Mouse (Mus musculus): ENCODE data around the gene Ruvbl2.
"Not testable (repeated sequence)": the region's sequence is repeated elsewhere in the genome, so short reads cannot be mapped to it uniquely, and the experiment has no call there.

The Ruvbl2 gene

GRCm38 (mm10) chr7:45437521-45438276, at the start of gene Ruvbl2:
Gene Ruvbl2 (minus strand): TSS chr7:45438096.
- no peak for DNase-seq (ENCODE audit: low spot score)

DNA sequence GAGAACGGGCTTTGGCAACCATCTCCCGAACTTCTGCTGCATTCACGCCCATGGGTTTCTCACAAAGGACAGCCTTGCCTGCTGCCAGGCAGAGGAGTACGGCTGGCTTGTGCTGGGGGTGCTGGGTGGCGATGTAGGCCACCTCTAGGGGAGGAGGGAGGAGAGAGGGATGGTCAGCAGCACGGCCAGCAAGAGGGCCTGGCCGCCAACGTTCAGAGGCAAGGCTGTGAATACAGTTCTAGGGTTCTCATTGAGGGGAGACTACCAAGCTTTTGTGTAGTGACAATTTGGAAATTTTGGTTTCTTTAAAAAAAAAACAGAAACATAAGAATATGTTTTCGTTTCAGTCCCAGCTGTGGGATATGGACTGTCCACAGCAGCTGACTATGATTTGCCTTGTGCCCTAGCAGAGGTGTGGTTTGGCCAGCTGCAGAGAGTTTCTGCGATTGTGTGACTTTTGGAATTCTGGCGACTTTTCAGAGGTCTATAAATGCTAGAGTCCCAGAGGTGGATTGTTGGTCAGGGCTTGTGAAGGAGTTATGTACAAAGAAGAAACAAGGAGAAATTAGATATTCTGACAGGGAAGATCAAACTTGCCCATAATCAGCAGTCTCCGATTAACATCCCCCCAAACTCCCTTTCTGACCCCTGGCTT, 49.0 kb upstream of the Ruvbl2 start, which contains the start of gene Gm45808:
Gm45808 (minus strand) TSS at position 51 of the 655 bp plus-strand sequence.
- DNase-seq (ENCODE audit: low spot score) = no peak

- no peak for DNase-seq (ENCODE audit: low spot score)
Observed at GRCm38 (mm10) chr7:45486158-45486557, 48.3 kb upstream of the Ruvbl2 start.

GRCm38 (mm10) chr7:45484985-45485384, 47.1 kb upstream of the Ruvbl2 start:
- not testable (repeated sequence) for DNase-seq (ENCODE audit: low spot score)

GRCm38 (mm10) chr7:45482166-45482565, 44.3 kb upstream of the Ruvbl2 start:
- DNase-seq (ENCODE audit: low spot score) = no peak

GRCm38 (mm10) chr7:45481374-45481927, 43.6 kb upstream of the Ruvbl2 start, which contains the start of gene Tulp2:
Gene Tulp2 (plus strand): TSS chr7:45481877.
- DNase-seq (ENCODE audit: low spot score) = peak; percentile 84

- DNase-seq (ENCODE audit: low spot score) = not testable (repeated sequence)
Observed at GRCm38 (mm10) chr7:45480310-45480709, 42.4 kb upstream of the Ruvbl2 start.

DNA sequence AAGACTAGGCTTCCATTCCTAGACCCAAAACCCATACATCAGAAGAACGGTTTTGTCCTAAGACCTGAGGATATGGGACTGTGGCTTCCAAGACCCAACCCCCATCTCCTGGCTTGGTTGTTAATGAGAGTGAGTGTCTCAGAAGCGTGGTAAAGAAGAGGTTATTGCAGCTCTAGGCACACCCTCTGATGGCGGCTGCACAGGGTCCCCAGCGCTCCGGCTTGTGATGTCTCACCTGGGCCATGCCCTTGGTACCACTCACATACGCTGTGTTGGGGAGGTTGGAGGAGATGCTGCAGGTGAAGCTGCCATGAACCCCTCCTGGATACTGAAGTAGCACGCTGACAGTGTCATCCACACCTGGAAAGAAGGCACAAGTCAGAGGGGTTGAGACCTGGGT, 40.9 kb upstream of the Ruvbl2 start:
- DNase-seq (ENCODE audit: low spot score) = no peak

- DNase-seq (ENCODE audit: low spot score) = peak; percentile 81
Observed at GRCm38 (mm10) chr7:45477003-45477402, 39.1 kb upstream of the Ruvbl2 start.

GRCm38 (mm10) chr7:45476453-45476852, 38.6 kb upstream of the Ruvbl2 start:
- no peak for DNase-seq (ENCODE audit: low spot score)

DNA sequence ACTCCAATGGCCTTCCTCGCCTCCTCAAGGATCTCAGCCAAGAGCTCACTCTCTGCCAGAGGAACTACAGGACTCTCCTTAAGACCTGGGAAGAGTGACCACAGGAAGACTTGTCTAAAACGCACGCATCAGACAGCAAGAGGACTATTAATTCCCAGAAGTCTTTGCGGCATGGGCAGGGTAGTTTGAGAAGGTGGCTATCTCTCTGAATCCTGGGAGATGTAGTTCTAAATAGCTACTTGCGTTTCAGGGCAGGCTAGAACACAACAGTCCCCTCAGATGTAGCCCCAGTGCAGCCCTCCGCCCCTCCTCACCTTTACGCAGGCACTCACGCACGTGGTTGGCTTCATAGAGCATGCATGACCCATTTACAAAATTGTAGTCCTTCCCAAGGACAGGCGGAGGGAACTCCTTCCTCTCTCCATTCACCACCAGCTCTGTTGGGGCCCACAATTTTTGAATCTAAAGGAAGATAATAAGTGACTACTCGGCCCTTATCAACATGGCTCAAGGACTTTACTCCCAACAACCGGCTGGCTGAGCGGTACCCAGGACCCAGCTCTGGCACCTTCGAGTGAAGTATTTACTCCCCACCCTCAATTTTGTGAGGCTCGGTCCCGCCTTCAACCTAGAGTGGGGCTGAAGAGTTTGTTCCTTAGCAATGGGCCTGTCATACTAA, 37.5 kb upstream of the Ruvbl2 start:
- DNase-seq (ENCODE audit: low spot score) = no peak

DNA sequence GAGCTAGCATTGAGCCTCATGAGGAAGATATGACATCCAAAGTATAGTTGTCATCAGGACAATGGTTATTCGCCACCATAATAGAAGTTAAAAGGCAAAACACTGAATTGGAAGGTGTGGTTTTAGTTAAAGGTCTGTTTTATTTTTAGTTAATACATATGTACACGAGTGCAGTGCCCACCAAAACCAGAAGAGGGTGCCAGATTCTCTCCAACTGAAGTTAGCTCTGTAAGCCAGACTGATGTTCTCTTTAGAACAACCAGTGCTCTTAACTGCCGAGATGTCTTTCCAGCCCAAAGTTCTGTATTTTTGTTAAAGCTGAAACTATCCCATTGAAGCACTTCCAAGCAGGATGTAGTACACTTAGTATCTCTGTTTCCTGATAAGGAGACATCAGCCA, 33.0 kb upstream of the Ruvbl2 start:
- peak; percentile 92 for DNase-seq (ENCODE audit: low spot score)

DNA sequence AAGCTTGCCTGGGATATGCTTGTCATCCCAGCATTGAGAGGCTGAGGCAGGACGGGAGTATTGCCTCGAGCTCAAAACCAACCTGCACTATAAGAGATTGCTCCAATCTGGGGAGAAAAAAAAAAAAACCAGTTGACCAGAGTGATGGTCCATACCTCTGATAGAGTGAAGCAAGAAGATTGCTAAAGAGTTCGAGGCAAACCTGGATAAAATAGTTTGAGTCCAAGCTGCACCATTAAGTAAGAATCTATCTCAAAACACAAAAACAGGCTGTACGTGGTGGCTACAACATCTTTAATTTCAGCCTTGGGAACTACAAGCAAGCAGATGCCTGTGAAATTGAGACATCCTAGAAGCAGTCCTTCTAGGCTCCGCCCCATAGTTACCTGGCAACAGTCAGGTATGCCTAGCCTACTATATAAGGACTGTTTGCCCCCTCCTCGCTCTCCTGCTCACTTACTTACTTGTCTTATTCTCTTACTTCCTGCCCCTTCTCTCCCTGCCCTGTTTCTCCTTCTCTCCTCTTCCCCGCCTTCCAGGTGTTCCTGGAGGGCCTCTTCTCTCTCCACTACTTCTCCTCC, 29.3 kb upstream of the Ruvbl2 start:
- no peak for DNase-seq (ENCODE audit: low spot score)

DNA sequence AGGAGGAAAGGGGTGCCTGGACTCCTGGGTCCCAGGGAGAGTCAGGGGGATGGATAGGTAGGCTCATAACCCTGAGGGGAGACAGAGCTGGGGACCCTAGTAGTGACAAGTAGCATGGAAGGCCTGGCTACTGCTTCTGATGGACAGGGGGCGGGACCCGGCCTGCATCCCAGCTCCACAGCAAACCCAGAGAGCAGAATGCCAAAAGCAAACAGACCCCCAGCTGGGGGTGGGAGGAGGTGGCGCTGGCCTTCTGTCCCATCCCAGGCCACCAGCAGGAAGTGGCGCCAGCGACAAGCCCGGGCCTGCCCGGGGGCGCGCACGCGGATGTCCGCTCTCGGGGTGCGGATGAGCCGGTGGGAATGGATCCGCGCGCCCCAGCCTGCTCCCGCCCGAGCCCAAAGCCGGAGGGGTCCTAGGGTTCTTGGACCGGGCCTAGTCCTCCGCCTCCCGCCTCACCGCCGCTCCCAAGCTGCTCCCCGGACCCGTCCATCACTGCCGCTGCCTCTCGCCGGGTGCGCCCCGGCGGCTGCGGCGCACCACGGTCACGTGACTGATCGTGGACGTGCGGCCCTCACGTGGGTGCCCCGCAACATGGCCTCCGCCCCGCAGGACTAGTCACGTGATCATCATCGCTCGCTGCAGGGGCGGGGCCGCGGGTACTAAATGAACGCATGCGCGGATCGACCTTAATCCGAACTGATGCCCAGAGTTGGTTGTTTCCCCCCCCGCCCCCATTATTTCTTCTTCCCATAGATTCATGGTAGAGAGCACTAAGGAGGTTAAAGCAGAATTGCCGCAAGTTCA, 28.6 kb upstream of the Ruvbl2 start, which contains the start of gene Bax:
Bax (minus strand) TSS at position 616 of the 807 bp plus-strand sequence.
- peak; percentile 99 for DNase-seq (ENCODE audit: low spot score)

- DNase-seq (ENCODE audit: low spot score) = no peak
Observed at GRCm38 (mm10) chr7:45465549-45465948, 27.7 kb upstream of the Ruvbl2 start.

DNA sequence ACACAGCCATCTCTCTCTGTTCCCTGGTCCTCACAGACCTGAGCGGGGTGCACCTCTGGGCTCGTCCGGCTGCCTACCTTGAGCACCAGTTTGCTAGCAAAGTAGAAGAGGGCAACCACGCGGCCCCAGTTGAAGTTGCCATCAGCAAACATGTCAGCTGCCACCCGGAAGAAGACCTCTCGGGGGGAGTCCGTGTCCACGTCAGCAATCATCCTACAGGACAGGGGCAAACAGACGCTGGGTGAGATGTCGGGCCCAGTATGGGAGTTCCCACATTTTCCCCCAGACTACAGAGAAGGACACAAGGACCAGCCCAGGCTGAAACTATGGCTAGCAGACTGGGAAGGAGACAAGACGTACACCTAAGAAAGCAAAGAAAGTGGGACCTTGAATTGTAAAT, 27.2 kb upstream of the Ruvbl2 start:
- DNase-seq (ENCODE audit: low spot score) = no peak

- DNase-seq (ENCODE audit: low spot score) = no peak
Observed at GRCm38 (mm10) chr7:45463987-45464778, 26.3 kb upstream of the Ruvbl2 start.

DNA sequence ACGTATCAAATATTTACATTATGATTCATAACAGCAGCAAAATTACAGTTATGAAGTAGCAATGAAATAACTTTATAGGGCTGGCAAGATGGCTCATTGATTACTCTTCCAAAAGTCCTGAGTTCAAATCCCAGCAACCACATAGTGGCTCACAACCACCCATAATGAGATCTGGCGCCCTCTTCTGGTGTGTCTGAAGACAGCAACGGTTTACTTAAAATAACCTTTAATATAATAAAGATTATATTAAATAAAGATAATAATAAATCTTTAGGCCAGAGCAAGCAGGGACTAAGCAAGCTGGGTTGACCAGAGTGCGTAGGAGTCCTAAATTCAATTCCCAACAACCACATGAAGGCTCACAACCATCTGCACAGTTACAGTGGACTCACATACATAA, 25.0 kb upstream of the Ruvbl2 start:
- not testable (repeated sequence) for DNase-seq (ENCODE audit: low spot score)

GRCm38 (mm10) chr7:45462325-45462724, 24.4 kb upstream of the Ruvbl2 start:
- DNase-seq (ENCODE audit: low spot score) = no peak

DNA sequence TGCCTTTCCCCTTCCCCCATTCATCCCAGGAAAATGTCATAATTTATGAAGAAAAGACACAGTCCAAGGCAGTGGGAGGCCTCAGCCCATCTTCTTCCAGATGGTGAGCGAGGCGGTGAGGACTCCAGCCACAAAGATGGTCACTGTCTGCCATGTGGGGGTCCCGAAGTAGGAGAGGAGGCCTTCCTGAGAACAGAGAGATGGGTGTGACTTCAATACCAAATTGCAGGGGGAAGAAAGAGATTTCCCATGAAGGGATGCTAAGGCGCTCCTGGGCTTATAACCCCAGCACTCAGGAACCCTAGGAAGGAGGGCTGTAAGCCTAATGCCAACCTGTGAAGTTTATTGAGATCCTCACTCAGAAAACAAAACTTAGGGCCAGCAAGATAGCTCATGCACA, 23.9 kb upstream of the Ruvbl2 start:
- no peak for DNase-seq (ENCODE audit: low spot score)
